Mouse (Mus musculus): Measurements from ENCODE around the gene Olfr374. TPM values are rescaled to one million over a fixed set of nuclear protein-coding genes. Genes with fewer than 3 reads are reported as not detected.

Olfr374 gene
- polyA plus RNA-seq, 1 experiment: not detected

DNA sequence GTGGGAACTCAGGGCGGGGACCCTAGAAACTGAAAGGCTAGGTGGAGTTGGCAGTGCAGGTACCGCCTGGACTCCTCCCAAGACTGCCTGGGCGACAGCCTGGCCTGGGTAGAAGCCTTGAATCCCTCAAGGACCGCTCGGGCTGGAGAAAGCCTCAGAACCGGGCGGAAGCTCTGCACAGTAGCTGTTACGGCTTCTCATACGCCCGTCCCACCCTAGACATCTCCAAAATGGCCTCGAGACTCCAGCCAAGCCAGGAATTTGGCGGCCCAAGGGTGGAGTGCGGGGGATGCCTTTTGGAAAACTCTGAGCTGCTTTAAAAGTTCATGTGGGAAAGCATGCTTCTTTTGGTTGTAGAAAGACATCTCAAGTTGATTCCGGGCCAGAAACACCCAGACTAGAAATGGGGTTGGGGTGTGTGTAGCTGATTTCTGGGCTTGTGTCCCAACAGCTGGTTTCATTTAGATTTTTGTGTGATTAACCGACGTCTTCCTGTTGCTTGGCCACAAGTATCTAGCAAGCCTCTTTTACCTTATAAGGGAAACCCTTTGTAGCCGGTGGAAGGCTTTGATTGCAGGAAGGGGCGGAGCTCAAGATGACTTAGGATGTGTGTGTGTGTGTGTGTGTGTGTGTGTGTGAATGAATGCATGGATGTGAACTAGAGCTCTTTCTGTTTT, 29.6 kb downstream of the Olfr374 start:
- H3K4me1 ChIP-seq (ENCODE audit: control insufficient read depth, insufficient read depth, low read length): peaks cover 22% of the 10 kb centered on the region
- TF ChIP-seq CTCF (IDR thresholded peaks at IDR 0.05; ENCODE audit: control insufficient read depth, insufficient read depth, insufficient replicate concordance, low read depth, low read length): no peak
- TF ChIP-seq POLR2A (IDR thresholded peaks at IDR 0.05; ENCODE audit: control insufficient read depth, low read depth, low read length): no peak

DNA sequence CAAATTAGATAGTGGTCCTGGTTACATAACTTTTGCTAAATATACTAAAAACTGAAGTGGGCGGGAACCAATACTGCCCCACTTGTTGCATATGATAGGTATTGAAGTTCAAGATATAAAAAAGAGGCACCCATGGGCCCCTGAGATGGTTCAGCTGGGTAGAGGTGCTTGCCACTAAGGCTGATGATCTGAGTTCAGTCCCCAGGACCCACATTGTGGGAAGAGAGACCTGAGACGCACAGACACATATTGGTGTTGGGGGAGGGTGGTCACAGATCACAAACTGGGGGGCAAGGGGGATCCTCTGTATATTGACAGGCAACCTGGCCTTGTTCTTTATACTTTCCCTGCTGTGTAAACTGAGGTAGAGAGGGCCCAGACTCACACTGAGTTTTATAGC, 30.6 kb downstream of the Olfr374 start:
- Histone ChIP-seq H3K27me3 (ENCODE audit: control insufficient read depth, insufficient read depth, low read length) (no peaks in the 10 kb centered on the region; the same call in none of the 2 replicates), H3K36me3 (ENCODE audit: control insufficient read depth, insufficient read depth, low read length) (no peaks in the 10 kb centered on the region), H3K27ac (ENCODE audit: control insufficient read depth, insufficient read depth, low read depth, low read length) (no peak overlapping the region), H3K4me3 (ENCODE audit: control insufficient read depth, low read depth, low read length) (no peak overlapping the region), H3K4me1 (ENCODE audit: control insufficient read depth, insufficient read depth, low read length) (peaks cover 22% of the 10 kb centered on the region)
- no peak for TF ChIP-seq CTCF (IDR thresholded peaks at IDR 0.05; ENCODE audit: control insufficient read depth, insufficient read depth, insufficient replicate concordance, low read depth, low read length)
- TF ChIP-seq POLR2A (IDR thresholded peaks at IDR 0.05; ENCODE audit: control insufficient read depth, low read depth, low read length): no peak

More for the DNA sequence above, 29.6 kb downstream of the Olfr374 start:
- Histone ChIP-seq H3K36me3 (ENCODE audit: control insufficient read depth, insufficient read depth, low read length) (no peaks in the 10 kb centered on the region), H3K27me3 (ENCODE audit: control insufficient read depth, insufficient read depth, low read length) (no peaks in the 10 kb centered on the region; the same call in none of the 2 replicates), H3K27ac (ENCODE audit: control insufficient read depth, insufficient read depth, low read depth, low read length) (peak overlapping the region; percentile 89), H3K4me3 (ENCODE audit: control insufficient read depth, low read depth, low read length) (peak overlapping the region; percentile 93)

DNA sequence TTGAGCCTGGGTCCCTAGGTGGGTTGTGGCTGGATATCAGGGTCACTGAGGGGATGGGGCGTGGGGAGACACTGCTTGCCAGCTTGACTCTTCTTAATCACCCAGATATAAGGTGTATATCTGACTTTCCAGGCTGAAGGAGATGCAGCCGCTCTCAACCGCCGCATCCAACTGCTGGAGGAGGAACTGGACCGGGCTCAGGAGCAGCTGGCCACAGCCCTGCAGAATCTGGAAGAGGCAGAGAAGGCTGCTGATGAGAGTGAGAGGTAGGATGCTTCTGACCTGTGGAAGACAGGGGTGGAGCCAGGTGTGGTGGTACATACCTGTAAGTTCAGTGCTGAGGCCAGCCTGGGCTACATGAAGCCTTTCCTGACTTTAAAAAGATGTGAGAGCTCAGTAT, 31.6 kb downstream of the Olfr374 start:
- Histone ChIP-seq H3K27ac (ENCODE audit: control insufficient read depth, insufficient read depth, low read depth, low read length) (no peak overlapping the region), H3K4me3 (ENCODE audit: control insufficient read depth, low read depth, low read length) (no peak overlapping the region), H3K4me1 (ENCODE audit: control insufficient read depth, insufficient read depth, low read length) (peaks cover 22% of the 10 kb centered on the region), H3K27me3 (ENCODE audit: control insufficient read depth, insufficient read depth, low read length) (no peaks in the 10 kb centered on the region; the same call in none of the 2 replicates), H3K36me3 (ENCODE audit: control insufficient read depth, insufficient read depth, low read length) (no peaks in the 10 kb centered on the region)
- TF ChIP-seq POLR2A (IDR thresholded peaks at IDR 0.05; ENCODE audit: control insufficient read depth, low read depth, low read length) (no peak), CTCF (IDR thresholded peaks at IDR 0.05; ENCODE audit: control insufficient read depth, insufficient read depth, insufficient replicate concordance, low read depth, low read length) (no peak)

DNA sequence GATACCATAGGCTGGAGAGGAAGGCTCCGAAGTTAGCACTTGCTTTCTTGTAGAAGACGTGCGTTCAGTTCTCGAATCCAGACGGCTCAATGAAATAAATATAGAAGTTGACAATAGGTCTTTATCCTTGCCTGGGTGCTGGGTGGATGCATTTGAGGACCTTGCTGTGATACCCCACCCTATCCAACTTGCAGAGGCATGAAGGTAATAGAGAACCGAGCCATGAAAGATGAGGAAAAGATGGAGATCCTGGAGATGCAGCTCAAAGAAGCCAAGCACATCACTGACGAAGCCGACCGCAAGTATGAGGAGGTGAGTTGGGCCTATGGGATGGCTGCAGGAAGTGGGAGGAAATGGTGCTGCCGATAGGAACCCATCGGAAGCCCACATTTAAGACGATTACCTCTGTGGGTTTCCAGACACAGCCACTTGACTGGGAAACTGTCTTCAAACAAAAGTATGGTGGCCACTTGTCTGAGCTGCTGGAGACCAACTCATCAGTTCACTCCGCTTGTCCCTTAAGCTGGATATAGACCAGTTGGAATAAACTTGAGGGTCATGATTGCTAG, 36.5 kb downstream of the Olfr374 start:
- no peaks in the 10 kb centered on the region for H3K27me3 ChIP-seq (ENCODE audit: control insufficient read depth, insufficient read depth, low read length)
- TF ChIP-seq POLR2A (IDR thresholded peaks at IDR 0.05; ENCODE audit: control insufficient read depth, low read depth, low read length): no peak
- TF ChIP-seq CTCF (IDR thresholded peaks at IDR 0.05; ENCODE audit: control insufficient read depth, insufficient read depth, insufficient replicate concordance, low read depth, low read length): no peak
- H3K36me3 ChIP-seq (ENCODE audit: control insufficient read depth, insufficient read depth, low read length): no peaks in the 10 kb centered on the region
- no peak overlapping the region for H3K4me3 ChIP-seq (ENCODE audit: control insufficient read depth, low read depth, low read length)
- H3K4me1 ChIP-seq (ENCODE audit: control insufficient read depth, insufficient read depth, low read length): no peaks in the 10 kb centered on the region
- no peak overlapping the region for H3K27ac ChIP-seq (ENCODE audit: control insufficient read depth, insufficient read depth, low read depth, low read length)

DNA sequence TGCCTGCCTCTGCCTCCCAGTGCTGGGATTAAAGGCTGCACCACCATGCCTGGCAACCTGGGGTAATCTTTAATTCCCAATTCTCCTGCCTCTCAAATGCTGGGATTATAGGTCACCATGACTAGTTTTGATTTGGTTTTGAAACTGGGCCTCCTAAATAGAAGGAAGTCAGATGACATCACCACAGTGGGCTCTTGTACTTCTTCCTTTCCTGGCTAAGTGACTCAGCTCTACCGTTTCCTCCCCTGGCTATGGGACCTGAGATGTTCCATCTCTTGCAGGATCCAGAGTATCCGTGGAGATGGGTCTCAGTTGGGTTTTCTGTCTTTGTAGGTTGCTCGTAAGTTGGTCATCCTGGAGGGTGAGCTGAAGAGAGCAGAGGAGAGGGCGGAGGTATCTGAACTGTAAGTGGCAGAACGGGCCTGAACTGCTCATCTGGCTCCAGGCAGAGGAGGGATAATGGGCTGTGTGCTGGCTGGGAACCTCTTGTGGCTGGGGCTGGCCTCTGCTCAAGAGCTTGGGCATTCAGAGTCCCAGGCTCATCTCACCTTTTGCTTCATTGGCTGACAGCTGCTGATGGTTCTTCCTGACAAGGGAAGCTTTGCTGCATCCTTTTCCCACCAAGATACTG, 37.6 kb downstream of the Olfr374 start:
- Histone ChIP-seq H3K4me1 (ENCODE audit: control insufficient read depth, insufficient read depth, low read length) (no peaks in the 10 kb centered on the region), H3K4me3 (ENCODE audit: control insufficient read depth, low read depth, low read length) (no peak overlapping the region), H3K27me3 (ENCODE audit: control insufficient read depth, insufficient read depth, low read length) (no peaks in the 10 kb centered on the region), H3K27ac (ENCODE audit: control insufficient read depth, insufficient read depth, low read depth, low read length) (no peak overlapping the region), H3K36me3 (ENCODE audit: control insufficient read depth, insufficient read depth, low read length) (no peaks in the 10 kb centered on the region)
- TF ChIP-seq CTCF (IDR thresholded peaks at IDR 0.05; ENCODE audit: control insufficient read depth, insufficient read depth, insufficient replicate concordance, low read depth, low read length) (no peak), POLR2A (IDR thresholded peaks at IDR 0.05; ENCODE audit: control insufficient read depth, low read depth, low read length) (no peak)

DNA sequence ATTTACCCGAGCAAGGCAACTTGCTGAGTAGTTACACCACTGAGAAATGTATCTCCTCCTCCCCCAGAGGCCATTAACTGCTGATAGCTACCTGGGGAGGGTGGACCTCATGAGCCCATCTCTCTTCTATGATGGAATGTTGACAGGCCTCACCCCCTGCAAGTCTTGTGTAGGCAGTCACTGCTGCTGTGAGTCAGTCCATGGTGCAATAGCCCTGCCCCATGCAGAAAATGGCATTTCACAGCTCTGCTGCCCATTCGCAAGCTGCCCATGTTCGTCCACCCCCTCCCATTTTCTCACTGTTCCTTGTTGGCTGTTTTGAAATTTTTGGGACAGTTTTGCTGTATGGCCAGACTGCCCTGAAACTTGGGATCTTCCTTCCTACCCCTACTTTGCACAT, 38.7 kb downstream of the Olfr374 start:
- Histone ChIP-seq H3K36me3 (ENCODE audit: control insufficient read depth, insufficient read depth, low read length) (no peaks in the 10 kb centered on the region), H3K27me3 (ENCODE audit: control insufficient read depth, insufficient read depth, low read length) (no peaks in the 10 kb centered on the region), H3K27ac (ENCODE audit: control insufficient read depth, insufficient read depth, low read depth, low read length) (no peak overlapping the region), H3K4me3 (ENCODE audit: control insufficient read depth, low read depth, low read length) (no peak overlapping the region), H3K4me1 (ENCODE audit: control insufficient read depth, insufficient read depth, low read length) (no peaks in the 10 kb centered on the region)
- TF ChIP-seq CTCF (IDR thresholded peaks at IDR 0.05; ENCODE audit: control insufficient read depth, insufficient read depth, insufficient replicate concordance, low read depth, low read length) (no peak), POLR2A (IDR thresholded peaks at IDR 0.05; ENCODE audit: control insufficient read depth, low read depth, low read length) (no peak)

DNA sequence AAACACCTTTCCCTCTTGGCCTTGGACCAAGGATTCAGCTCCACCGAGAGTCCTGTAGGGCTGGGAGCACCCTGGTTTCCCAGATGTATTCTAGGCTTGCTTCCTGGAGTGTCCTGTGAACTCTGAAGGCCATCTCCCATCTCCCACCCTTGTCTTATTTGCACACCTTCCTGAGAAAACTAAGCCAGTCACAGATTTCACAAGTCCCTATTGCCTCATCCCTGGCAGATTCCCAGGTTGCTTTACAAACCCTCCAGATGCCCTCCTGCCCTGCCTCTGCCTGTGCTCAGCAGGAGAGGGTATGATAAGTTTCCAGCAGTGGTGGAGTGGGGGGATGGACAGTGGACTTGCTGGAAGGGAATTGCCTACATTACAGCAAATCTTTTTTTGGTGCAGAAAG, 39.2 kb downstream of the Olfr374 start:
- Histone ChIP-seq H3K4me1 (ENCODE audit: control insufficient read depth, insufficient read depth, low read length) (no peaks in the 10 kb centered on the region), H3K4me3 (ENCODE audit: control insufficient read depth, low read depth, low read length) (no peak overlapping the region), H3K27me3 (ENCODE audit: control insufficient read depth, insufficient read depth, low read length) (no peaks in the 10 kb centered on the region), H3K27ac (ENCODE audit: control insufficient read depth, insufficient read depth, low read depth, low read length) (no peak overlapping the region), H3K36me3 (ENCODE audit: control insufficient read depth, insufficient read depth, low read length) (no peaks in the 10 kb centered on the region)
- no peak for TF ChIP-seq POLR2A (IDR thresholded peaks at IDR 0.05; ENCODE audit: control insufficient read depth, low read depth, low read length)
- TF ChIP-seq CTCF (IDR thresholded peaks at IDR 0.05; ENCODE audit: control insufficient read depth, insufficient read depth, insufficient replicate concordance, low read depth, low read length): no peak

All from testis, adult 2 months (tissue).